Mouse (Mus musculus) CH12.LX (cell line): ENCODE results near the gene Crisp2. TPM values are rescaled to one million over a fixed set of nuclear protein-coding genes. Genes with fewer than 3 reads are reported as not detected.

Experiments used
- DNase-seq: peaks from one replicate; pipeline ENCODE4 v3.0.0-alpha.2; 2013; ENCODE audit errors: extremely low read depth
- H3K27ac ChIP-seq: 2 replicates; pipeline ENCODE4 v1.5.1; 2012; ENCODE audit warnings: low read depth, mild to moderate bottlenecking, control low read depth, moderate library complexity; ENCODE audit not compliant: insufficient read depth
- H3K27me3 ChIP-seq: replicated peaks from 2 replicates; pipeline ENCODE3; 2012; ENCODE audit warnings: inconsistent platforms
- H3K36me3 ChIP-seq, 2 experiments: replicated peaks in 1 of 2; 2 replicates each; pipeline versions ENCODE3 to v1.6.1; 2012; ENCODE audit warnings: inconsistent platforms in 1 of 2, low read length in 1 of 2, mild to moderate bottlenecking in 1 of 2, mixed read lengths in 1 of 2, moderate library complexity in 1 of 2; ENCODE audit not compliant: control insufficient read depth in 1 of 2, insufficient read depth in 1 of 2
- H3K4me1 ChIP-seq, 2 experiments: 2 replicates each; pipeline ENCODE4 v1.6.1; 2012; ENCODE audit warnings: inconsistent platforms in 1 of 2, moderate library complexity in 1 of 2; ENCODE audit not compliant: insufficient read depth in 2 of 2, control insufficient read depth in 1 of 2
- H3K4me2 ChIP-seq: 2 replicates; pipeline ENCODE4 v1.6.1; 2012; ENCODE audit warnings: low read depth, mild to moderate bottlenecking, control low read depth; ENCODE audit not compliant: poor library complexity, insufficient read depth, severe bottlenecking
- H3K4me3 ChIP-seq, 3 experiments: fragments of 150-350 bp in 1 of 3; sonication (generic) in 1 of 3; replicated peaks in 1 of 3; 2 replicates each; pipeline versions ENCODE3 to v1.5.1; 2011 to 2012; ENCODE audit warnings: low read depth in 2 of 3, low read length in 2 of 3, mild to moderate bottlenecking in 2 of 3, moderate library complexity in 2 of 3, control low read depth in 1 of 3, improper control_type of control experiment in 1 of 3, inconsistent platforms in 1 of 3, mixed read lengths in 1 of 3; ENCODE audit not compliant: poor library complexity in 1 of 3
- H3K79me2 ChIP-seq: replicated peaks from 2 replicates; pipeline ENCODE4 v1.6.1; 2012; ENCODE audit warnings: mild to moderate bottlenecking, moderate library complexity; ENCODE audit not compliant: control insufficient read depth, poor library complexity, insufficient read depth, severe bottlenecking; ENCODE audit errors: extremely low read depth
- H3K9ac ChIP-seq: 2 replicates; pipeline ENCODE4 v1.6.1; 2012; ENCODE audit warnings: low read depth, mild to moderate bottlenecking, control low read depth, moderate library complexity; ENCODE audit not compliant: insufficient read depth
- H3K9me3 ChIP-seq: replicated peaks from 2 replicates; pipeline ENCODE3; 2012; ENCODE audit warnings: low read length, inconsistent platforms, mixed read lengths
- ELF1 ChIP-seq: IDR thresholded peaks from 2 replicates; pipeline ENCODE4 v1.6.1; 2014; ENCODE audit warnings: low read depth, mild to moderate bottlenecking, inconsistent platforms, low read length, improper control_type of control experiment
- ETS1 ChIP-seq: conservative IDR thresholded peaks from 2 replicates; pipeline ENCODE4 v1.6.1; 2012; ENCODE audit warnings: low read depth, mild to moderate bottlenecking, inconsistent platforms, low read length, improper control_type of control experiment, moderate library complexity
- HCFC1 ChIP-seq: IDR thresholded peaks from 2 replicates; pipeline ENCODE4 v1.6.1; 2012; ENCODE audit warnings: low read depth, mild to moderate bottlenecking, inconsistent platforms, low read length, improper control_type of control experiment
- JUN ChIP-seq: IDR thresholded peaks from 2 replicates; pipeline ENCODE4 v1.6.1; 2011; ENCODE audit warnings: low read depth, mild to moderate bottlenecking, low read length, improper control_type of control experiment, moderate library complexity; ENCODE audit not compliant: insufficient read depth
- KAT2A ChIP-seq: IDR thresholded peaks from 2 replicates; pipeline ENCODE4 v1.6.1; 2012; ENCODE audit warnings: low read length, improper control_type of control experiment, inconsistent platforms; ENCODE audit not compliant: insufficient replicate concordance
- MAFK ChIP-seq: IDR thresholded peaks from 2 replicates; pipeline ENCODE4 v1.6.1; 2011; ENCODE audit warnings: low read length, improper control_type of control experiment; ENCODE audit not compliant: insufficient replicate concordance
- MEF2A ChIP-seq: IDR thresholded peaks from 2 replicates; pipeline ENCODE4 v1.6.1; 2014; ENCODE audit warnings: low read depth, mild to moderate bottlenecking, inconsistent platforms, low read length, improper control_type of control experiment, borderline replicate concordance
- MXI1 ChIP-seq: IDR thresholded peaks from 2 replicates; pipeline ENCODE4 v1.6.1; 2011; ENCODE audit warnings: mild to moderate bottlenecking, low read depth, low read length, improper control_type of control experiment
- MYC ChIP-seq: IDR thresholded peaks from 2 replicates; pipeline ENCODE4 v1.6.1; 2011; ENCODE audit warnings: low read depth, mild to moderate bottlenecking, improper control_type of control experiment, low read length
- PAX5 ChIP-seq: IDR thresholded peaks from 2 replicates; pipeline ENCODE4 v1.6.1; 2012; ENCODE audit warnings: low read length, inconsistent platforms, mixed read lengths
- RAD21 ChIP-seq: IDR thresholded peaks from 2 replicates; pipeline ENCODE4 v1.6.1; 2011; ENCODE audit warnings: low read depth, mild to moderate bottlenecking, low read length, improper control_type of control experiment, moderate library complexity
- RCOR1 ChIP-seq: conservative IDR thresholded peaks from 2 replicates; pipeline ENCODE4 v1.6.1; 2012; ENCODE audit warnings: low read depth, mild to moderate bottlenecking, inconsistent platforms, low read length, improper control_type of control experiment
- SMC3 ChIP-seq: IDR thresholded peaks from 2 replicates; pipeline ENCODE4 v1.6.1; 2011; ENCODE audit warnings: low read depth, low read length, improper control_type of control experiment
- TBP ChIP-seq: conservative IDR thresholded peaks from 2 replicates; pipeline ENCODE4 v1.6.1; 2011; ENCODE audit warnings: low read depth, low read length, improper control_type of control experiment
- USF1 ChIP-seq: IDR thresholded peaks from 2 replicates; pipeline ENCODE4 v1.6.1; 2014; ENCODE audit warnings: low read depth, mild to moderate bottlenecking, inconsistent platforms, low read length, improper control_type of control experiment
- USF2 ChIP-seq: conservative IDR thresholded peaks from 2 replicates; pipeline ENCODE4 v1.6.1; 2011; ENCODE audit warnings: low read depth, low read length, improper control_type of control experiment
- ZC3H11A ChIP-seq: IDR thresholded peaks from 2 replicates; pipeline ENCODE4 v1.6.1; 2012; ENCODE audit warnings: low read depth, mild to moderate bottlenecking, inconsistent platforms, low read length, improper control_type of control experiment
- ZKSCAN1 ChIP-seq: IDR thresholded peaks from 2 replicates; pipeline ENCODE4 v1.6.1; 2012; ENCODE audit warnings: low read depth, inconsistent platforms, low read length, improper control_type of control experiment, borderline replicate concordance
- ZMIZ1 ChIP-seq: IDR thresholded peaks from 2 replicates; pipeline ENCODE4 v1.6.1; 2012; ENCODE audit warnings: low read depth, mild to moderate bottlenecking, inconsistent platforms, low read length, improper control_type of control experiment
- ZNF384 ChIP-seq: IDR thresholded peaks from 2 replicates; pipeline ENCODE4 v1.6.1; 2012; ENCODE audit warnings: low read depth, low read length, improper control_type of control experiment, inconsistent platforms
- dilution Hi-C: fragments of 300-500 bp; cut with MboI; formaldehyde crosslinking; loops from 2 replicates; pipeline ENCODE4 v1.14.3; 2020; ENCODE audit warnings: low sequenced_read_pairs; ENCODE audit not compliant: extremely low pct_unique_long_range_greater_than_20kb, extremely low pct_ligation_motif_present
- in situ Hi-C: fragments of 300-500 bp; cut with MboI; formaldehyde crosslinking; loops from 3 replicates; pipeline ENCODE4 v1.14.3; 2019; ENCODE audit warnings: low sequenced_read_pairs, low pct_ligation_motif_present, low pct_unique_long_range_greater_than_20kb, mixed read lengths
- polyA plus RNA-seq: library from polyadenylated mRNA; unstranded; fragments of >175 nt; gene quantifications from 2 replicates; pipeline ENCODE4 v1.2.1, GENCODE M21; 2012; ENCODE audit warnings: low read depth; ENCODE audit not compliant: insufficient read length
- total RNA-seq, 2 experiments: library from RNA; depleted of rRNA; stranded (reverse); fragments of 300-350 nt in 1 of 2; fragments of >200 nt in 1 of 2; gene quantifications; 2 replicates each; pipeline ENCODE4 v1.2.3; 2012 to 2014

Gene Crisp2
- total and polyA plus RNA-seq, 3 experiments: not detected

- Histone ChIP-seq H3K27ac (no peak overlapping the region), H3K36me3 (no peaks in the 10 kb centered on the region), H3K9ac (no peak overlapping the region), H3K4me2 (no peak overlapping the region), H3K79me2 (no peaks in the 10 kb centered on the region), H3K4me1 (no peaks in the 10 kb centered on the region), H3K4me3 (no peak overlapping the region), H3K27me3 (no peaks in the 10 kb centered on the region), H3K9me3 (peaks cover 6% of the 10 kb centered on the region)
- no peak for DNase-seq
- TF ChIP-seq ETS1: no peak
- TF ChIP-seq MEF2A: no peak
- no peak for TF ChIP-seq SMC3
- no peak for TF ChIP-seq TBP
- no peak for TF ChIP-seq MYC
- TF ChIP-seq ELF1: no peak
- in situ Hi-C loops (no loop called here), dilution Hi-C loops (no loop called here)
Observed at GRCm38 (mm10) chr17:40811560-40811959, 4.8 kb upstream of the Crisp2 start.

GRCm38 (mm10) chr17:40810934-40811333 lies 4.1 kb upstream of the Crisp2 start, which contains the start of gene Rhag:
Gene Rhag (plus strand): TSS chr17:40811126.
- no peak for TF ChIP-seq HCFC1
- no peak for TF ChIP-seq MXI1
- no peak for TF ChIP-seq USF2
- TF ChIP-seq JUN: no peak
- no peak for TF ChIP-seq ZC3H11A
- TF ChIP-seq RAD21: no peak
- no peak for TF ChIP-seq SMC3
- TF ChIP-seq MEF2A: no peak
- no peak for TF ChIP-seq TBP
- TF ChIP-seq KAT2A: no peak
- TF ChIP-seq ZKSCAN1: no peak
- no peak for TF ChIP-seq ZNF384
- no peak for TF ChIP-seq RCOR1
- TF ChIP-seq MAFK: no peak
- no peak for TF ChIP-seq USF1
- TF ChIP-seq PAX5: no peak
- no peak for TF ChIP-seq ETS1
- no peak for TF ChIP-seq ZMIZ1
- H3K4me3 ChIP-seq: no peak within 1 kb of the TSS
- no peak within 1 kb of the TSS for H3K4me2 ChIP-seq

More at GRCm38 (mm10) chr17:40810934-40811333, 4.1 kb upstream of the Crisp2 start, which contains the start of gene Rhag:
- dilution Hi-C loops (no loop called here), in situ Hi-C loops (no loop called here)
- Histone ChIP-seq H3K36me3 (no peaks in the 10 kb centered on the region), H3K4me1 (no peaks in the 10 kb centered on the region), H3K27ac (no peak within 1 kb of the TSS), H3K79me2 (no peaks in the 10 kb centered on the region), H3K9ac (no peak within 1 kb of the TSS), H3K9me3 (peaks cover 6% of the 10 kb centered on the region), H3K27me3 (no peaks in the 10 kb centered on the region)
- DNase-seq: no peak
